Mouse (Mus musculus) small intestine, adult 2 months (tissue): ENCODE results near the gene Slc24a3. TPM values are rescaled to one million over a fixed set of nuclear protein-coding genes. Genes with fewer than 3 reads are reported as not detected.

ENCODE experiments used
- H3K27ac ChIP-seq: fragments of 200-500 bp; 2 replicates; pipeline ENCODE4 v1.5.1; 2012; ENCODE audit warnings: low read depth, low read length, control low read depth, inconsistent platforms; ENCODE audit not compliant: insufficient read depth
- H3K27me3 ChIP-seq: fragments of 200-500 bp; 2 replicates; pipeline ENCODE4 v1.6.1; 2012; ENCODE audit warnings: mild to moderate bottlenecking, moderate library complexity, low read length, inconsistent platforms; ENCODE audit not compliant: control insufficient read depth, insufficient read depth
- H3K36me3 ChIP-seq: fragments of 200-500 bp; 2 replicates; pipeline ENCODE4 v1.6.1; 2012; ENCODE audit warnings: mild to moderate bottlenecking, low read length, control low read depth, inconsistent platforms; ENCODE audit not compliant: control insufficient read depth, insufficient read depth
- H3K4me1 ChIP-seq: fragments of 200-500 bp; 2 replicates; pipeline ENCODE4 v1.6.1; 2012; ENCODE audit warnings: low read length, inconsistent platforms, mixed read lengths; ENCODE audit not compliant: control insufficient read depth, insufficient read depth, insufficient read length
- H3K4me3 ChIP-seq: fragments of 200-500 bp; 2 replicates; pipeline ENCODE4 v1.5.1; 2012; ENCODE audit warnings: low read depth, mild to moderate bottlenecking, control low read depth, inconsistent platforms, low read length, moderate library complexity
- CTCF ChIP-seq: fragments of 200-500 bp; IDR thresholded peaks from 2 replicates; pipeline ENCODE4 v1.5.1; 2012; ENCODE audit warnings: low read depth, mild to moderate bottlenecking, control low read depth, inconsistent platforms, low read length, moderate library complexity, mixed read lengths; ENCODE audit not compliant: insufficient replicate concordance, insufficient read length; ENCODE audit errors: extremely low read depth
- POLR2A ChIP-seq: fragments of 200-500 bp; IDR thresholded peaks from 2 replicates; pipeline ENCODE4 v1.6.1; 2012; ENCODE audit warnings: low read depth, mild to moderate bottlenecking, control low read depth, inconsistent platforms, low read length, moderate library complexity
- WGBS: fragments of 180-500 bp; shearing (Covaris S2); methylation state at CpG from one replicate; pipeline ENCODE4 v1.1.7; 2018; 5-methylcytosine and 5-hydroxymethylcytosine counted together
- polyA plus RNA-seq: library from polyadenylated mRNA; depleted of rRNA; stranded (reverse); fragments of >200 nt; gene quantifications from 2 replicates; pipeline ENCODE4 v1.2.3, GENCODE M21; 2012

Gene Slc24a3
- polyA plus RNA-seq, 1 experiment, result 6.1 TPM

GRCm38 (mm10) chr2:145299914-145300699 lies 132.6 kb downstream of the Slc24a3 start:
- H3K4me3 ChIP-seq, result no peak overlapping the region
- WGBS, result 65% methylated on average over 5 of the region's 5 CpGs

GRCm38 (mm10) chr2:145307231-145307883 lies 139.8 kb downstream of the Slc24a3 start:
- Histone ChIP-seq H3K4me3 (no peak overlapping the region), H3K27ac (no peak overlapping the region)
- 49% methylated on average over 2 of the region's 2 CpGs for WGBS

More at GRCm38 (mm10) chr2:145299914-145300699, 132.6 kb downstream of the Slc24a3 start:
- H3K36me3 ChIP-seq, result no peaks in the 10 kb centered on the region
- H3K4me1 ChIP-seq, result no peaks in the 10 kb centered on the region
- no peak overlapping the region for H3K27ac ChIP-seq
- TF ChIP-seq CTCF, result no peak
- TF ChIP-seq POLR2A, result no peak
- no peaks in the 10 kb centered on the region for H3K27me3 ChIP-seq

GRCm38 (mm10) chr2:145318916-145319315 lies 151.4 kb downstream of the Slc24a3 start:
- Histone ChIP-seq H3K27me3 (no peaks in the 10 kb centered on the region), H3K4me1 (no peaks in the 10 kb centered on the region), H3K27ac (no peak overlapping the region), H3K36me3 (no peaks in the 10 kb centered on the region), H3K4me3 (no peak overlapping the region)
- TF ChIP-seq CTCF, result no peak
- TF ChIP-seq POLR2A, result no peak
- 23% methylated on average over 2 of the region's 2 CpGs for WGBS

More at GRCm38 (mm10) chr2:145307231-145307883, 139.8 kb downstream of the Slc24a3 start:
- Histone ChIP-seq H3K4me1 (no peaks in the 10 kb centered on the region), H3K27me3 (no peaks in the 10 kb centered on the region), H3K36me3 (no peaks in the 10 kb centered on the region)
- TF ChIP-seq POLR2A, result no peak

- no peak overlapping the region for H3K4me3 ChIP-seq
- TF ChIP-seq POLR2A (no peak), CTCF (no peak)
- H3K36me3 ChIP-seq, result no peaks in the 10 kb centered on the region
- H3K27me3 ChIP-seq, result no peaks in the 10 kb centered on the region
- WGBS, result 79% methylated on average over 3 of the region's 3 CpGs
- H3K4me1 ChIP-seq, result no peaks in the 10 kb centered on the region
- no peak overlapping the region for H3K27ac ChIP-seq
These were observed 153.7 kb downstream of the Slc24a3 start for GRCm38 (mm10) chr2:145321287-145321686.

GRCm38 (mm10) chr2:145321755-145322154 lies 154.2 kb downstream of the Slc24a3 start:
- Histone ChIP-seq H3K27me3 (no peaks in the 10 kb centered on the region), H3K4me1 (no peaks in the 10 kb centered on the region), H3K4me3 (no peak overlapping the region), H3K36me3 (no peaks in the 10 kb centered on the region), H3K27ac (no peak overlapping the region)
- TF ChIP-seq CTCF, result no peak
- no peak for TF ChIP-seq POLR2A

- H3K36me3 ChIP-seq, result no peaks in the 10 kb centered on the region
- H3K4me1 ChIP-seq, result no peaks in the 10 kb centered on the region
- 51% methylated on average over 3 of the region's 3 CpGs for WGBS
- H3K27me3 ChIP-seq, result no peaks in the 10 kb centered on the region
- no peak overlapping the region for H3K27ac ChIP-seq
- TF ChIP-seq POLR2A (no peak), CTCF (no peak)
- no peak overlapping the region for H3K4me3 ChIP-seq
These were observed 156.9 kb downstream of the Slc24a3 start for GRCm38 (mm10) chr2:145324477-145324876.

GRCm38 (mm10) chr2:145325852-145326251 lies 158.3 kb downstream of the Slc24a3 start:
- WGBS, result 74% methylated on average over 4 of the region's 4 CpGs
- Histone ChIP-seq H3K4me1 (no peaks in the 10 kb centered on the region), H3K27me3 (no peaks in the 10 kb centered on the region), H3K36me3 (no peaks in the 10 kb centered on the region), H3K4me3 (no peak overlapping the region), H3K27ac (no peak overlapping the region)
- TF ChIP-seq CTCF (no peak), POLR2A (no peak)

- H3K27ac ChIP-seq, result no peak overlapping the region
- H3K4me1 ChIP-seq, result no peaks in the 10 kb centered on the region
- no peaks in the 10 kb centered on the region for H3K36me3 ChIP-seq
- no peak overlapping the region for H3K4me3 ChIP-seq
- WGBS, result 64% methylated on average over 2 of the region's 2 CpGs
- TF ChIP-seq POLR2A (no peak), CTCF (no peak)
- no peaks in the 10 kb centered on the region for H3K27me3 ChIP-seq
These were observed 159.0 kb downstream of the Slc24a3 start for GRCm38 (mm10) chr2:145326544-145326943.
